Mouse (Mus musculus) liver, adult 2 months (tissue): ENCODE data around the gene Prkcz. TPM values are rescaled to one million over a fixed set of nuclear protein-coding genes. Genes with fewer than 3 reads are reported as not detected.
A peak's percentile ranks its signal among the peaks of the same experiment; 100 is the strongest.

ENCODE experiments used
- DNase-seq: peaks from one replicate; pipeline ENCODE4 v3.0.0-alpha.2; 2011; ENCODE audit warnings: low read depth, low spot score; ENCODE audit errors: extremely low read depth
- H3K27ac ChIP-seq: fragments of 200-500 bp; replicated peaks from 2 replicates; pipeline ENCODE4 v1.5.1; 2012; ENCODE audit warnings: low read depth, mild to moderate bottlenecking, control low read depth, inconsistent platforms, low read length; ENCODE audit not compliant: insufficient read depth
- H3K27me3 ChIP-seq: fragments of 200-500 bp; 2 replicates; pipeline ENCODE4 v1.6.1; 2012; ENCODE audit warnings: mild to moderate bottlenecking, moderate library complexity, low read length, inconsistent platforms; ENCODE audit not compliant: control insufficient read depth, insufficient read depth
- H3K36me3 ChIP-seq: fragments of 200-500 bp; 2 replicates; pipeline ENCODE4 v1.6.1; 2012; ENCODE audit warnings: low read length, inconsistent platforms; ENCODE audit not compliant: control insufficient read depth, insufficient read depth
- H3K4me1 ChIP-seq: fragments of 200-500 bp; 2 replicates; pipeline ENCODE4 v1.6.1; 2011; ENCODE audit warnings: low read length; ENCODE audit not compliant: control insufficient read depth, insufficient read depth
- H3K4me3 ChIP-seq: fragments of 200-500 bp; 2 replicates; pipeline ENCODE4 v1.5.1; 2011; ENCODE audit warnings: low read depth, mild to moderate bottlenecking, control low read depth, low read length, moderate library complexity; ENCODE audit not compliant: insufficient read depth
- H3K79me2 ChIP-seq: fragments of 200-500 bp; 2 replicates; pipeline ENCODE4 v1.6.1; 2012; ENCODE audit warnings: inconsistent platforms, mild to moderate bottlenecking, low read length, moderate library complexity; ENCODE audit not compliant: control insufficient read depth, insufficient read depth
- H3K9ac ChIP-seq: fragments of 200-500 bp; 2 replicates; pipeline ENCODE4 v1.6.1; 2012; ENCODE audit warnings: low read depth, mild to moderate bottlenecking, control low read depth, inconsistent platforms, low read length
- CTCF ChIP-seq: fragments of 200-500 bp; IDR thresholded peaks from 2 replicates; pipeline ENCODE4 v1.5.1; 2011; ENCODE audit warnings: low read depth, low read length, control low read depth
- POLR2A ChIP-seq: fragments of 200-500 bp; IDR thresholded peaks from 2 replicates; pipeline ENCODE4 v1.6.1; 2011; ENCODE audit warnings: low read length, control low read depth; ENCODE audit not compliant: insufficient read depth; ENCODE audit errors: extremely low read depth
- WGBS: fragments of 180-500 bp; shearing (Covaris S2); methylation state at CpG from one replicate; pipeline ENCODE4 v1.1.7; 2018; 5-methylcytosine and 5-hydroxymethylcytosine counted together
- polyA plus RNA-seq: library from polyadenylated mRNA; depleted of rRNA; stranded (reverse); fragments of >200 nt; gene quantifications from 2 replicates; pipeline ENCODE4 v1.2.3, GENCODE M21; 2012
- total RNA-seq: library from RNA; depleted of rRNA; stranded (reverse); fragments of >200 nt; gene quantifications from 2 replicates; pipeline ENCODE4 v1.2.3, GENCODE M21; 2014

The Prkcz gene
- total and polyA plus RNA-seq, 2 experiments = 11.4 to 18.3 TPM

DNA sequence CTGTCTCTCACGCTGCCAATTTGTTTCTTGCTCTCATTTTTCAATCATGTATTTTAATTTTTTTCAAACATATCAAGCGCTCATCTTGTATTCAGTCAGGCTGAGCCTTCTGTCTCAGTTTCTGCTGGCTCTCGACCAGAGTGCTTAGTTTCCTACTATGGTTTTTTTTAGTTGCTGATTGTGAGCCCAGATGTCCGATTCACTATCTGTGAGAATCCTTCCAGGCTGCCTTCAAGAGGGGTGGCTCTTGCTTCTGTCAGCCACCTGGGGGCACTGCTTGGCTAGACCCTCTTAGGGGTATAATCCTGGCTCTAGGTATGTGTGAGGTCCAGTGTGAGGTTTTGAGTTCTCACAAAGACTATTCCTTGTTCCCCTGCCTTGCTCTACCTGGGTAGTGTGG is 65.2 kb downstream of the Prkcz start:
- no peak overlapping the region for H3K4me3 ChIP-seq
- H3K27ac ChIP-seq = no peak overlapping the region
- no peak overlapping the region for H3K9ac ChIP-seq
- TF ChIP-seq POLR2A (no peak), CTCF (no peak)
- WGBS = 77% methylated on average over 4 of the region's 4 CpGs
- H3K27me3 ChIP-seq = no peaks in the 10 kb centered on the region
- DNase-seq = no peak
- no peaks in the 10 kb centered on the region for H3K4me1 ChIP-seq
- H3K36me3 ChIP-seq = no peaks in the 10 kb centered on the region
- H3K79me2 ChIP-seq = no peaks in the 10 kb centered on the region

DNA sequence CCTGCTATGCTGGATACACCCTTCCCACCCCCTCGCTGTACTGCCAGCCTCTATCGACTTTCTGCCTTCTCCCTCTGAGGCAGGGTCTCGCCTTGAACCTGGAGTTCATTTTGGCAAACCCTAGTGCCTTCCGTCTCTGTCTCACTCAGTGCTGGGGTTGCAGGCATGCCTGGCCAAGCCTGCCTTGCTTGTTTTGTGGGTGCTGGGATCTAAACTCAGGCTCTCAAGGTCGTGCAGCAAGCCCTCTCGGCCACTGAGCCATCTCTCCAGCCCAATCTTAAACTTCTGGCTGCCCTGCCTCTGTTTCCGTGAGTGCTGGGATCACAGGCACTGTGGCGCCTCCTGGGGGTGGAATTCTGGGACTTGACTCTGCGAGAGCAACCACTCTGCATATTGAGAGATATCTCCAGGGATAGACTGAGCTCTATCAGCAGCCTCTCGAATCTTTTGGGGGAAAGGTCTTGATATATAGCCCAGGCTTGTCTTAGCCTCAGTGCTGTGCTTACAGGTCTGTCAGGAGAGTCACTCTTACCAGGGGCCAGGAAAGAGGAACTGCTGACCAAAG is 66.1 kb downstream of the Prkcz start:
- Histone ChIP-seq H3K27ac (no peak overlapping the region), H3K36me3 (no peaks in the 10 kb centered on the region), H3K9ac (no peak overlapping the region), H3K27me3 (no peaks in the 10 kb centered on the region), H3K4me1 (no peaks in the 10 kb centered on the region), H3K79me2 (no peaks in the 10 kb centered on the region), H3K4me3 (no peak overlapping the region)
- TF ChIP-seq CTCF (peak; percentile 37; the same call in 1 of the 2 replicates), POLR2A (no peak)
- no peak for DNase-seq
- WGBS = 82% methylated on average over 10 of the region's 10 CpGs

DNA sequence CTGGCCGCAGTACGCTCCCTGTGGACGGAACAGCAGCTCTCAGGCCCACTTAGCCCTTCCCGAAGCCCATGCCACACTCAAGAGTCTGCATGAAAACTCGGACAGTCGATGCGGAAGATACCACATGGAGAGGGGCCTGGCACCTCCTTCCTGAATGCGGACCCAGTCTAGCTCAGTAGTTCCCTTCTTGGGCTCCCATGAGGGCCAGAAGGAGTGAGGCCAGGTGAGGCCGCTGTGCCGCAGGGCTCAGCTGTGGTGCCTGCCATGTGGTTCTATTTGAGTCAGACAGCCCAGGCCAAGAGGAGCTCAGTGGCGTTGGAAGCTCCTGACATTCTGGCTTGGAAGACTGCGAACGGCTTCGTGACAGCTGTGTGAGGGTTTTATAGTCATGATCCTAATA is 66.8 kb downstream of the Prkcz start:
- H3K9ac ChIP-seq = no peak overlapping the region
- no peaks in the 10 kb centered on the region for H3K4me1 ChIP-seq
- no peak overlapping the region for H3K27ac ChIP-seq
- H3K4me3 ChIP-seq = no peak overlapping the region
- H3K27me3 ChIP-seq = no peaks in the 10 kb centered on the region
- 97% methylated on average over 14 of the region's 14 CpGs for WGBS
- H3K36me3 ChIP-seq = no peaks in the 10 kb centered on the region
- H3K79me2 ChIP-seq = no peaks in the 10 kb centered on the region
- TF ChIP-seq POLR2A = no peak
- TF ChIP-seq CTCF = no peak
- no peak for DNase-seq

DNA sequence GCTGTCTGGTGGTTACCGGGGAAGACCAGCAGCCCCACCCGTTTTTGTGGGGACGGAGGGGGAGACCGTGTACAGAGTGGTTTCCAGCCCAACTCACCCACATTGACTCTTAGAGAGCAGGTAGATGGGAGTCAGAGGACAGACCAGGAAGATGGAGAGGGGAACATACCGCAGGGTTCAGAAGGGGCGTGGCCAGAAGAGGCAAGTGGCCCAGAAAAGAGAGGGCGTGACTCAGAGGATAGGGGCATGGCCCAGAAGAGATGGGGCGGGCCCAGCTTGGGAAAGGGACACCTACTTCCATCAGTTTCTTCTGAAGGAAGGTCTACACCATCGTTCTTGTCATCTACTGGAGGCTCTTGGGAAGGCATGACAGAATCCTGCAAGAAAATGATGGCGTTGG is 68.3 kb downstream of the Prkcz start:
- no peaks in the 10 kb centered on the region for H3K27me3 ChIP-seq
- WGBS = 89% methylated on average over 10 of the region's 10 CpGs
- H3K36me3 ChIP-seq = no peaks in the 10 kb centered on the region
- no peaks in the 10 kb centered on the region for H3K4me1 ChIP-seq
- H3K27ac ChIP-seq = no peak overlapping the region
- TF ChIP-seq POLR2A (no peak), CTCF (no peak)
- DNase-seq = no peak
- no peak overlapping the region for H3K4me3 ChIP-seq
- no peaks in the 10 kb centered on the region for H3K79me2 ChIP-seq
- no peak overlapping the region for H3K9ac ChIP-seq

DNA sequence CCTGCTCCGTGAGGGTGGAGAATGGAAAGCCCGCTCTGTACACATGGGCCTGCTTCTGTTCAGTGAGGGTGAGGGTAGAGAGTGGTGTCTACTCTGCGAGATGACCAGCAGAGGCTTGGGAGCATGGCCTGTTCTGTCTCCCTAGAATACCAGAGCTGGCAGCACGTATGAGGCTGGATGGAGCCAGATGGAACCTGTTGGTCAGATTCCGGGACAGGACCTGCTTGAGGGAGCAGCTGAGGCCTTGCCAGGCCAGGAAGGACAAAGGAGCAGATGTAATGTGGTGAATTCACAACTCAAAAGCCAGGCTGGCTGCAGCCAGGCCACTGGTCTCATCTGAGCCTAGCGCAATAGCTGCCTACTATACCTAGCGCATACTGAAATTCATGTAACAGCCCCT is 71.1 kb downstream of the Prkcz start:
- Histone ChIP-seq H3K27me3 (no peaks in the 10 kb centered on the region), H3K36me3 (no peaks in the 10 kb centered on the region), H3K4me3 (no peak overlapping the region), H3K27ac (no peak overlapping the region), H3K4me1 (no peaks in the 10 kb centered on the region), H3K9ac (no peak overlapping the region), H3K79me2 (no peaks in the 10 kb centered on the region)
- DNase-seq = no peak
- TF ChIP-seq CTCF = no peak
- no peak for TF ChIP-seq POLR2A
- WGBS = 94% methylated on average over 7 of the region's 7 CpGs

DNA sequence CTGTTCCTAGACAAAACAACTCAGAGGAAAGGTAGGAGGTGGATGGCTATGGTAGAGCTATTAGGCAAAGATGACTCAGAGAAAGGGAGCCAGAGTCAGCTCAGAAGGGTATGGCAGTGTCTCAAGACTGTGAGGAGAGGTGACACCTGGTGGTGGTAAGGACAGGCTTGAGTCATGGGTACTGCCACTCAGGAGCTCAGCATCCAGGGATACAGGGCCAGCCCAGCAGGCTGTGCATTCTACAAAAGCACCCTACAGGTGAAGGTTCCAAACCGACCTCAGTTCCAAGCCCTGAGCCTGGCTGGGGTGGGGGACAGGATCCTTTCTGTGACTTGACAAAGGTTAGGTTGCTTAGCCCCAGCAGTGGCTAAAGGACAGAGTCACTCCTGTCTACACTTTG is 72.6 kb downstream of the Prkcz start:
- Histone ChIP-seq H3K36me3 (no peaks in the 10 kb centered on the region), H3K4me3 (no peak overlapping the region), H3K27me3 (no peaks in the 10 kb centered on the region), H3K27ac (no peak overlapping the region), H3K4me1 (no peaks in the 10 kb centered on the region), H3K9ac (no peak overlapping the region), H3K79me2 (no peaks in the 10 kb centered on the region)
- DNase-seq = no peak
- WGBS = 83% methylated on average over 1 of the region's 1 CpGs
- TF ChIP-seq POLR2A = no peak
- peak; percentile 17; the same call in 1 of the 2 replicates for TF ChIP-seq CTCF
